In genomic region chr19:17137656-17138055, GRCm38 (mm10) we compare ENCODE assay signal across 15 mouse cellular contexts.
DNase-seq lines count a peak whose midpoint lies in the region; ATAC-seq and TF ChIP-seq lines count a peak whose summit lies in the region.
"Had no signal": no experiment of that assay in that cellular context is flagged by ENCODE, and none has a peak within 500 bp of the region (broad histone marks: within the 10 kb centered on the region; RNA-seq: fewer than 3 reads in every experiment).

No protein-coding gene starts in this region.

- no peaks in the 10 kb centered on the region for H3K4me1 ChIP-seq in heart, embryonic 11.5 days (ENCODE audit: control insufficient read depth, insufficient read depth, low read length)
- no peaks in the 10 kb centered on the region for H3K4me1 ChIP-seq in ES-Bruce4 (ENCODE audit: control insufficient read depth, insufficient read depth, low read length)
- peaks cover 5% of the 10 kb centered on the region for H3K4me1 ChIP-seq in hindbrain, embryonic 15.5 days (replicated peaks)
- 0 out of 2 replicates have a peak, but pooled peaks cover 7% of the 10 kb centered on the region for H3K4me1 ChIP-seq in midbrain, embryonic 13.5 days (replicated peaks)
- H3K4me1 ChIP-seq: forebrain, embryonic 15.5 days had no signal

- H3K4me3 ChIP-seq in heart, embryonic 11.5 days (ENCODE audit: low read depth, low read length) = no peak overlapping the region
- peak overlapping the region; percentile 39; the same call in 1 of the 2 replicates for H3K4me3 ChIP-seq in ES-Bruce4 (ENCODE audit: low read depth, low read length)
- peak overlapping the region; percentile 54; the same call in 1 of the 2 replicates for H3K4me3 ChIP-seq in hindbrain, embryonic 15.5 days
- H3K4me3 ChIP-seq in midbrain, embryonic 13.5 days (replicated peaks) = no peak overlapping the region

- no peak for ATAC-seq in heart, embryonic 11.5 days (replicated peaks; ENCODE audit: insufficient number of reproducible peaks, low FRiP score, low TSS enrichment)
- no peak for ATAC-seq in hindbrain, embryonic 15.5 days (ENCODE audit: low FRiP score, low read depth)
- ATAC-seq in midbrain, embryonic 13.5 days = peak; percentile 24; the same call in 1 of the 2 replicates
- ATAC-seq: intestine, postnatal 0 days had no signal

- no peaks in the 10 kb centered on the region for H3K9me3 ChIP-seq in heart, embryonic 11.5 days (replicated peaks; ENCODE audit: control insufficient read depth, low read length)
- H3K9me3 ChIP-seq in ES-Bruce4 (replicated peaks; ENCODE audit: control insufficient read depth, insufficient read depth, low read length, poor library complexity, severe bottlenecking) = no peaks in the 10 kb centered on the region
- H3K9me3 ChIP-seq in hindbrain, embryonic 15.5 days = no peaks in the 10 kb centered on the region
- no peaks in the 10 kb centered on the region for H3K9me3 ChIP-seq in midbrain, embryonic 13.5 days
- H3K9me3 ChIP-seq: forebrain, embryonic 15.5 days; limb, embryonic 10.5 days; lung, embryonic 15.5 days had no signal

- H3K36me3 ChIP-seq in heart, embryonic 11.5 days (ENCODE audit: control insufficient read depth, insufficient read depth, low read length) = no peaks in the 10 kb centered on the region
- no peaks in the 10 kb centered on the region for H3K36me3 ChIP-seq in ES-Bruce4 (ENCODE audit: control insufficient read depth, insufficient read depth, low read length, poor library complexity, severe bottlenecking)
- H3K36me3 ChIP-seq in hindbrain, embryonic 15.5 days = no peaks in the 10 kb centered on the region
- H3K36me3 ChIP-seq in midbrain, embryonic 13.5 days = no peaks in the 10 kb centered on the region
- H3K36me3 ChIP-seq: forebrain, embryonic 15.5 days; limb, embryonic 10.5 days; lung, embryonic 15.5 days had no signal

- no peak overlapping the region for H3K27ac ChIP-seq in heart, embryonic 11.5 days (ENCODE audit: low read depth, low read length)
- H3K27ac ChIP-seq in ES-Bruce4 (ENCODE audit: insufficient read depth, low read length) = peak overlapping the region; percentile 68
- H3K27ac ChIP-seq in hindbrain, embryonic 15.5 days (replicated peaks) = no peak overlapping the region
- H3K27ac ChIP-seq in midbrain, embryonic 13.5 days = no peak overlapping the region
- H3K27ac ChIP-seq: forebrain, embryonic 15.5 days; limb, embryonic 10.5 days; lung, embryonic 15.5 days had no signal

- no peak for TF ChIP-seq EP300 in ES-Bruce4 (IDR thresholded peaks at IDR 0.05; ENCODE audit: insufficient read depth, low read depth, low read length)

- no peak for DNase-seq in heart, postnatal 4 days
- DNase-seq in gastrocnemius, adult 18-20 months (ENCODE audit: low spot score) = no peak
- no peak for DNase-seq in gastrocnemius, postnatal 10 days
- no peak for DNase-seq in cerebellum, postnatal 36 days
- DNase-seq: B cell, adult 2 months; kidney, postnatal 25 days; right cerebral cortex, adult 18-20 months had no signal

- WGBS in heart, embryonic 11.5 days (ENCODE audit: insufficient replicate concordance) = 35% methylated on average over 1 of the region's 2 CpGs
- WGBS in hindbrain, embryonic 15.5 days = 30% methylated on average over 2 of the region's 2 CpGs
- WGBS in midbrain, embryonic 13.5 days = 36% methylated on average over 1 of the region's 2 CpGs

- TF ChIP-seq CTCF in ES-Bruce4 (IDR thresholded peaks at IDR 0.05; ENCODE audit: low read depth, low read length) = no peak

- H3K27me3 ChIP-seq in heart, embryonic 11.5 days (ENCODE audit: control insufficient read depth, insufficient read depth, low read length) = peaks cover 7% of the 10 kb centered on the region
- H3K27me3 ChIP-seq in ES-Bruce4 (ENCODE audit: control insufficient read depth, insufficient read depth, low read length, poor library complexity, severe bottlenecking) = no peaks in the 10 kb centered on the region
- H3K27me3 ChIP-seq in hindbrain, embryonic 15.5 days = no peaks in the 10 kb centered on the region
- H3K27me3 ChIP-seq in midbrain, embryonic 13.5 days = peaks cover 3% of the 10 kb centered on the region; the same call in 1 of the 2 replicates
- H3K27me3 ChIP-seq: forebrain, embryonic 15.5 days had no signal

- TF ChIP-seq POLR2A in ES-Bruce4 (IDR thresholded peaks at IDR 0.05; ENCODE audit: insufficient read depth, low read length) = no peak

- H3K4me2 ChIP-seq in heart, embryonic 11.5 days = peak overlapping the region; percentile 78
- H3K4me2 ChIP-seq in hindbrain, embryonic 15.5 days = peak overlapping the region; percentile 71
- peak overlapping the region; percentile 68; the same call in 1 of the 2 replicates for H3K4me2 ChIP-seq in midbrain, embryonic 13.5 days (replicated peaks)

- no peak overlapping the region for H3K9ac ChIP-seq in heart, embryonic 11.5 days (ENCODE audit: low read depth, low read length)
- no peak overlapping the region for H3K9ac ChIP-seq in ES-Bruce4 (ENCODE audit: low read depth, poor library complexity, severe bottlenecking)
- H3K9ac ChIP-seq in hindbrain, embryonic 15.5 days = no peak overlapping the region
- H3K9ac ChIP-seq in midbrain, embryonic 13.5 days (replicated peaks) = no peak overlapping the region
- H3K9ac ChIP-seq: lung, embryonic 15.5 days had no signal

Comparison
In these comparisons a context has a peak if more than half of its experiments do, and no peak if none do; other contexts are left out.
1. H3K4me3 ChIP-seq: peak in ES-Bruce4 (single experiment) and hindbrain, embryonic 15.5 days (single experiment); none in heart, embryonic 11.5 days (single experiment) and midbrain, embryonic 13.5 days (single experiment).
2. Peak in every context shown above with its lines, with median percentiles within 50 percentile points of each other: H3K4me2 ChIP-seq.